Mouse (Mus musculus) 3T3-L1 (cell line): Measurements from ENCODE around the gene Stoml3.

Experiments used
- DNase-seq: peaks from one replicate; pipeline ENCODE4 v3.0.0-alpha.2; 2015; ENCODE audit warnings: low read depth, low spot score

The Stoml3 gene

GRCm38 (mm10) chr3:53488353-53488752 is at the start of gene Stoml3:
TSS of gene Stoml3 (plus strand) at chr3:53488653.
- DNase-seq: no peak

- no peak for DNase-seq
Observed at GRCm38 (mm10) chr3:53445540-53445939, 42.9 kb upstream of the Stoml3 start.

DNA sequence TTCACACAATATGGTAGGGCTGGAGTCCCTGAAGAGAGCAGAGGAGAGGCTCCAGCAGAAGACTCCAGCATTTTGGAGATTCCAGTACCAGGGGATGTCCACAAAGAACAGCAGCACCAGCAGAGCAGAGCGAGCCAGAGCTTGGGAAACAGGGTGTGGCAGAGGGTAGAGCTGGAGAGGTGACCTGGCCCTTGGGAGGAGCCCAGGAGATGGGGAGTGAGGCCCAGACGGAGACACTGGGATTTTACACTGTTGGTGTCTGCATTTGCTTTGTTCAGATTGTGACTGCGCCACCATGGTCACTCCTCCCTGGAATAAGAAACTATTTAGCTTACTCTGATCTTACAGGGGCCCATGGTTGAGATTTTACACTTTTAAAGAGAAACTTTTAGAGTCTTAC is 41.7 kb upstream of the Stoml3 start:
- no peak for DNase-seq

DNA sequence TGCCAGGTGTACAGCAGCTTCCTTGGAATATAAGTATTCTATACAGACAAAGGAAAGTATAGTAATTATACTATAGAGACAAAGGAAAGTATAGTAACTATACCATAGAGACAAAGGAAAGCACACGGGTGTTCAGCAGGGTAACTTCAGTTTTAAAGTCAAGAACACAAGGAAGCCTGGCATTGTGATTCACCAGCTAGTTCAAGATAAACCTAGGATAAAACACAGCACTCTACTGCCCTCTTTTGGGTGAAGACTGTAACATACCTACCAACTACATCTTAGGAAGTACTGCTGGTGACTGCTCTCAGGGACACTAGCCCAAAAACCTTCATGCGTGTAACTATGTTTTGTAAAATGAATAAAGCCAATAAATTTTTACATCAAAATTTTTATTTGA is 40.2 kb upstream of the Stoml3 start:
- DNase-seq: peak; percentile 97

GRCm38 (mm10) chr3:53450666-53451065 is 37.8 kb upstream of the Stoml3 start:
- DNase-seq: no peak

GRCm38 (mm10) chr3:53452351-53452750 is 36.1 kb upstream of the Stoml3 start:
- DNase-seq: no peak

- DNase-seq: no peak
Observed at GRCm38 (mm10) chr3:53453346-53453745, 35.1 kb upstream of the Stoml3 start.

- DNase-seq: no peak
Observed at GRCm38 (mm10) chr3:53454005-53454404, 34.4 kb upstream of the Stoml3 start.

GRCm38 (mm10) chr3:53454561-53454960 is 33.9 kb upstream of the Stoml3 start:
- no peak for DNase-seq

DNA sequence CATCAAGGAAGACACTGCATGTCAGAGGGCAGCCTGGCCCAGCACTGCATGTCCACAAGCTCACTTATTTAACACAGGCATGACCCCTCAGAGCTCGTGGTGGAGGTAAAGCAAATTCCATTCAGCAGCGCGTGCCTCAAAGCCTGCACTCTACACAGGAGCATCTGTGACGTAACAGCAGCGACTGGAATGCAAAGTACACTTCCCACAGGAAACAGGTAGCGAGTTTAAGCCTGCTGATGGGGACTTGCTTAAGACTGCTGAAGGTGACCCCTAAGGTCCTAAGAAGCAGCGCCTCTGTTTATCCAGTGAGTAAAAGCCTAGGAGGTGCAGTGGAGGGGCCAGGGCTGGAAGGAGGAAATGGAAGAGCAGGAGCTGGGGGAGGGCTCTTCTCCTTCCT is 33.5 kb upstream of the Stoml3 start:
- DNase-seq: no peak

GRCm38 (mm10) chr3:53457750-53458149 is 30.7 kb upstream of the Stoml3 start:
- no peak for DNase-seq

DNA sequence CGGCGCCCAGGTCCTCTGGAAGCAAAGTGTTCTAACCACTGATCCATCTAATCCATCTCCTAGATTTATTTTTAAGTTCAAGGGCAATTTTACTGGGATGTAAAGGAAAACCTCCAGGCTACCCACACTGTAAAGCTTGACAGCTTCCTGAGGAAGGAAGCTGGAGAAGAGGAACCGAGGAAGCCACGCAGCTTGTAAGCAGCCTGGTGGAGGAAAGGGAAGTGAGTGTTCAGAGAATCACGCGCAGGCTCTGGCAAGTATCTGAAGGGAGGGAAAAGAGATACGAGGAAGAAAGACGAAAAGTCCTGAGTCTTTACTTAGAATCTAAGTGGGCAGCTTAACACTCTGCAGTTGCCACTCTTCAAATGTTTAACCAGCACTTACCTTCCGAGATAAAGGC is 28.3 kb upstream of the Stoml3 start:
- DNase-seq: no peak

- DNase-seq: peak; percentile 60
Observed at GRCm38 (mm10) chr3:53462701-53463045, 25.8 kb upstream of the Stoml3 start.

- DNase-seq: peak; percentile 94
Observed at GRCm38 (mm10) chr3:53463046-53463764, 25.2 kb upstream of the Stoml3 start, which contains the start of the genes Nhlrc3 and Proser1. TSS of gene Nhlrc3 (minus strand) at chr3:53463332. TSS of gene Proser1 (plus strand) at chr3:53463666.

- DNase-seq: no peak
Observed at GRCm38 (mm10) chr3:53463765-53464114, 24.7 kb upstream of the Stoml3 start.

- DNase-seq: peak; percentile 53
Observed at GRCm38 (mm10) chr3:53464146-53464698, 24.2 kb upstream of the Stoml3 start.

GRCm38 (mm10) chr3:53465330-53465729 is 23.1 kb upstream of the Stoml3 start:
- DNase-seq: peak; percentile 13

- DNase-seq: no peak
Observed at GRCm38 (mm10) chr3:53466481-53466880, 22.0 kb upstream of the Stoml3 start.

DNA sequence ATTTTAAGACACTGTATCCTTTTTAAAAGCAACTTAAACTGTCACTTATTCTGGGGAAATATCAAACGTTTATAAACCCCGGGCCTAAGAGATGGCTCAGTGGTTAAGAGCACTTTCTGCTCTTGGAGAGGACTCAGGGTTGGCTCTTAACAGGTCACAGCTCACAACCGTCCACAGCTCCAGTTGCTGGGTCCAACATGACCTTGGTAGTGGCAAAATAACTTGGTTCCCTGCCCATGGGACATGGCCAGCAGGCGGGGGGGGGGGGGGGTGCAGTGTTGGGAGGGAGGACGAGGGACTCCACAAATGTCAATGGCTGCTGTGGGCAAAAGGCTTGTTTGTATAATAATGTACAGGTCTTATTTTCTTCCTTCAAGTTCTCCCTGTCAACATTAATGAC is 21.1 kb upstream of the Stoml3 start:
- DNase-seq: no peak

DNA sequence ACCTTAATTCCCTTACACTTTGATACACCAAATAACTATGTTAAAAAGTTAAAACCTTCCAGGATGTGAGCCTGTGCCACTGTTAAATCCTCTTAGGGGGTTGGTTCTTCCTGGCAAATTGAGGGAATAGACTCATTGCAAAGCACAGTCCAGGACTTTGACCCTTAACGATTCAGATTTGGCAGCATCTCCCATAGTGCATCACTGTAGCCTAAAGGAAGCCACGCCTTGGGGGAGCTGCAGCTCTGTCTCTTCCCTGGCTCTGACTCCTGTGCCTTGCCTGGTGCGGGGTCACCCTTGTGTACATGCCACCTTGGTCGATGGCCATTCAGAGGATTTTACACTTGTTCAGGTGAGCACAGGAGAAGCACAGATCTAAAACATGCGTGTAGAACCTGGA is 18.8 kb upstream of the Stoml3 start:
- no peak for DNase-seq

DNA sequence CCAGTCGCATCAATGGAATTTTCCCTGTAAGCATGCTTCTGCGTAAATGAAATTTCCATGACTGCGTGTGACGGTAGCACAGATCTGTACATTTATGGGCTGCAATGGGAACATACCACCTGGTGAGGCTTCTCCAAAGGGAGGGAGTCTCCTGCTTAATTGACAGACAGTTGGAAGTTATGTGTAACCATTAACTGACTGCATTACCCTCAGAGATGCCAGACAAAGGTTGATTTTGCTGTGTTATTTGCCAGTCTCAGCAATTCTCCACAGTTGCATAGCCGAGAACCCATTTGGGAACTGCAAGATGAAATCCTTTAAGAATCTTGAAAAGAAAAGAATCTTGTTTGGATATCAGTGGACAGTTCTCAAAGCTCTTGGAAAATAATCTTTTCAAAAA is 16.4 kb upstream of the Stoml3 start:
- DNase-seq: no peak

- no peak for DNase-seq
Observed at GRCm38 (mm10) chr3:53474179-53474578, 14.3 kb upstream of the Stoml3 start.

GRCm38 (mm10) chr3:53475889-53476288 is 12.6 kb upstream of the Stoml3 start:
- DNase-seq: peak; percentile 56

- no peak for DNase-seq
Observed at GRCm38 (mm10) chr3:53477468-53477867, 11.0 kb upstream of the Stoml3 start.
